Mouse (Mus musculus) heart, postnatal 14 days (tissue): Measurements from ENCODE around the gene Rbm7. TPM values are rescaled to one million over a fixed set of nuclear protein-coding genes. Genes with fewer than 3 reads are reported as not detected.

ENCODE experiments used
- DNase-seq, 2 experiments: peaks; one replicate each; pipeline ENCODE4 v3.0.0; 2021 to 2022
- intact Hi-C: fragments of 180-260 bp; cut with DNase I; formaldehyde crosslinking; loops from one replicate; pipeline ENCODE4 v1.15.1; 2025
- microRNA-seq, 2 experiments: library from miRNA; unstranded; fragments of <30 nt; microRNA quantifications; one replicate each; pipeline ENCODE4 v1.2.0; 2021 to 2022
- total RNA-seq, 2 experiments: library from RNA; stranded (reverse); gene quantifications; 2 replicates each; pipeline ENCODE4 v1.2.3; 2021

Gene Rbm7
- total RNA-seq, 2 experiments from 2014 or later = 26.8 to 29.6 TPM

DNA sequence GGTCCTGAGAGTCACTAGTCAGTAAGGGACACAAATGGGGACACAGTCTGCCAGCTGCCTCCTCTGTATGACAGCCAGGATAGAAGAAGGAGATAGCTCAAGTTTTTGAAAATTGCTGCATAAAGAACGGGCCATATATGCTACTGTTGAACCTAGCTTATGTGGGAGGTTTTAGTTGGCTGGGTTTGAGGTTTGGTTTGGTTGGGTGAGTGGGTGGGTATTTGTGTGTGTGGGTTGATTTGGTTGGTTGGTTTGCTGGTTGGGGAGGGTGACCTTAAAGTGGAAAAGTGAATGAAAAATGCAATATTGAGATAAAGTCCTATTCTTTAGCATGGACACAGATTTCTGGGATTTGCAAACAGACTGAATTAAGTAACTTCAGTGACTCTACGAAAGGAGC, 50.3 kb downstream of the Rbm7 start:
- intact Hi-C loops = loop anchor here (5.0 kb wide), 2 partner anchors 117 to 172 kb away; no protein-coding TSS in a partner anchor

DNA sequence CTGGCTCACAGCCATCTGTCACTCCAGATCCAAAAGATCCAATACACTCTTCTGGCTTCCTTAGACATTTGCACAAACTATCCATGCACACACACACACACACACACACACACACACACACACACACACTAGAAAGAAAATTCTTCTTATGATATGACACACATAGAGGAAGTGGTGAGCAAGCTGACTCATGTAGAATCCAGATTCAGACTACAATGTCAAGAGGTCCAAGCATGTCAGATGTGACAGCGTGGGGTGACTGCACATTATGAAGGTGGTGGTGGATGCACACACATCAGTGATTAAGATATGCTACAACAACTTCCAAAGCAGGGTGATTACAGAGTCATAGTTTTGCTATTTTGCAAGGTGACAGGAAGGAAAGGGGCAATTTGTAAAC, 51.2 kb downstream of the Rbm7 start:
- intact Hi-C loops = no loop called here
- no peak for DNase-seq

More for the DNA sequence above, 50.3 kb downstream of the Rbm7 start:
- no peak for DNase-seq

Small RNA genes lying within 50 kb of the gene (microRNA-seq; reads per million reads assigned to microRNA genes)
- 0 reads per million in 2 experiments for gene Gm23653

Other genes with a start within 250 kb of the Rbm7 start
- gene Nxpe2, start 141.8 kb downstream of the Rbm7 start, total RNA-seq = 1 to 10 TPM; 2.3 to 2.5 TPM
- 10 to 100 TPM; 57.4 to 62.1 TPM for gene Rexo2, start 14.7 kb downstream of the Rbm7 start, total RNA-seq
- gene Gm5617, start 143 bp upstream of the Rbm7 start, total RNA-seq = 10 to 100 TPM; 18.5 to 23.1 TPM
- 10 to 100 TPM in 1 of 2 experiments, 1 to 10 TPM in 1; 9.0 to 10.9 TPM for gene Nnmt, start 109.9 kb upstream of the Rbm7 start, total RNA-seq